Mouse (Mus musculus) spleen, adult 12 weeks (tissue): ENCODE results near the gene Nprl2.
A peak's percentile ranks its signal among the peaks of the same experiment; 100 is the strongest.

Experiments
- DNase-seq: peaks from one replicate; pipeline ENCODE4 v3.0.0; 2022; ENCODE audit warnings: low spot score

The Nprl2 gene

DNA sequence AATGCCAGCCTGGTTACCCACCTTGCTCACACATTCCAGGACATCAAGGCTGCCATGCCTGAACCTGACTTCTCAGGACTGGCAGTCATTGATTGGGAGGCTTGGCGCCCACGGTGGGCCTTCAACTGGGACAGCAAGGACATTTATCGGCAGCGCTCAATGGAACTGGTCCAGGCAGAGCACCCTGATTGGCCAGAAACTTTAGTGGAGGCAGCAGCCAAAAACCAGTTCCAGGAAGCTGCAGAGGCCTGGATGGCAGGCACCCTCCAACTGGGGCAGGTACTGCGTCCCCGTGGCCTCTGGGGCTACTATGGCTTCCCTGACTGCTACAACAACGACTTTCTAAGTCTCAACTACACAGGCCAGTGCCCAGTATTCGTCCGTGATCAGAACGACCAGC, 35.8 kb downstream of the Nprl2 start:
- DNase-seq, result no peak

- DNase-seq, result no peak
Observed at GRCm38 (mm10) chr9:107578587-107578986, 36.6 kb downstream of the Nprl2 start, which contains the start of gene Naa80. Naa80 (plus strand) TSS chr9:107578887.

DNA sequence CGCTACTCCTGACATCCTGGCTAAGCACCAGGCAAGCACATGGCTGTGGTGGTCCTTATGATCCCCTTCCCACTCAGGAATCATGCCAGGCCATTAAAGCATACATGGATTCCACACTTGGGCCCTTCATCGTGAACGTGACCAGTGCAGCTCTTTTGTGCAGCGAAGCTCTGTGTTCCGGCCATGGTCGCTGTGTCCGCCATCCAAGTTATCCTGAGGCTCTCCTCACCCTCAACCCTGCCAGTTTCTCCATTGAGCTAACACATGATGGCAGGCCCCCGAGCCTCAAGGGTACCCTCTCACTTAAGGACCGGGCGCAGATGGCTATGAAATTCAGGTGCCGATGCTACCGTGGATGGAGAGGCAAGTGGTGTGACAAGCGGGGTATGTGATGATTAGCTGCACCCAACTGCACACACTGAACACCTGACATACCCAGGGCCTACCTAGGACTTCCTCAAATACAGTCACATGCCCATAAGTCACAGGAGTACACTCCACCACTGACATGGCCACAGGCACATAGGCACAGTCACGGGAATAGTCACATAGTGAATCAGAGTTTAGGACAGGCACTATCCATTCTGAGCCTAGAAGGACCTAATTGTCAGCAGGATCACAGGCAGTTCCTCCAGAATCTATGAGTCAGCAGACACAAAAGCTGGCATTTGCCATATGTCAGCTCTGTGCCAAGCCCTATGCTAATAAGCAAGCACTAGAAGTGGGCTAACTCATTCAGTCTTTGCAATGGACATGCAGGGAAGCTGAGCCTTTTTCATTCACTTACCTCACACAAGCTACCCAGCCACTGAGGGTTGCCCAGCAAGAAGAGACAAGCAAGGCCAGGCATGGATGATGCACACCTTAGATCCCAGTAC, 37.2 kb downstream of the Nprl2 start:
- DNase-seq, result no peak

DNA sequence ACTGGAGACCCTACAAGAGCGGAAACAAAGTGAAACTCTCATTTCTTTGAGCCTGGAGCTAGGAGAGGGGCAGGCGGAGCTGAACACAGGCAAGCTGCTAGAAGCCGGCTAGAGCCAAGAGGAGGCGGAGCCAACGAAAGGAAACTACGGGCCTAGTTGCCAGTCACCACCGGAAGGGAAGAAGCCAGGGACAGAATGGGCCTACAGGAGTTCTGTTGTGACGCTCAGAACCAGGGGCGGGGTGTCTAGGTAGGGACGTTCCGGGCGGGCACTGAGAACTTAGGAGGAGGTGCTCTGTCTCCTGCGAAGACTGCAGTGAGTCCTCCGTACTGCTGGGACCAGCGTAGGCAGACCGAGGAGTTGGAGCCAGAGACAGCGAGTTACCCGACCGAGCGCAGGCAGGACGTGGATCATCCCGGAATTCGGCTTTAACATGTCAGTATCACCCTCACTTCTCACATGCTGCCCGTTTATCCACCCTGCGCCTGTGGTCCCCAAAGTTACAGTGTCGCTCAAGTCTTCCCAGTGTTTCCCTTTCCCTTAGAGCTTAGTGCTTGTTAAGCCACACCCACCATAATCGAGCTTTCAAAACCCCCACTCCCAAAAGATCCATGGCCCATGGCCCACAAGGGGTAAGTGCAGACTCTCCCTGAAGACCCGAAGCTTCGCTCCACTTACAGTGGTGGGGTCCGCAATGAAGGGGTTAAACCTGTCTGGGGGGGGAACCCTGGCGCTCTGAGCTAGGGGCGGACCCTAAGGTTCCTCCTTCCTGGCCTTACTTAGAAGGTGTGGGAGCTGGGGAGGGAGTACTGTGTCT, 38.7 kb downstream of the Nprl2 start, which contains the start of gene Hyal3:
Gene Hyal3 (plus strand): TSS at position 318 of the 817 bp plus-strand sequence.
- DNase-seq, result peak; percentile 76

DNA sequence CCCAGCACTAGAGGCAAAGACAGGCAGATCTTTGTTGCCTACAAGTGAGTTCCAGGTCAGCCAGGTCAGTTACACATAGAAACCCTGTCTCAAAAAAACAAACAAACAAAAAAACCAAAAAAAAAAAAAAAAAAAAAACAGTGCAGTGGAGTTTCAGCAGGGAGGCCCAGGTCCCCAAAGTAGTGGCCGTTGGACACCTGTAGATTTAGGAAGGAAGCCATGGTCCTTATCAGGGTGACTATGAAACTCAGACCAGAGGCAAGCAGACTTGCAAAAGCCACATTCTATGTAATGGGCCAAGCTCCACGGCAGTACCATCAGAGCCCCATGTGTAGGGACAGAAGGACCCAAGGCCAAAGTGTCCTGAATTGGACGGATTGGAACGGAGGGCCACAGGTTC, 39.6 kb downstream of the Nprl2 start:
- DNase-seq, result no peak

DNA sequence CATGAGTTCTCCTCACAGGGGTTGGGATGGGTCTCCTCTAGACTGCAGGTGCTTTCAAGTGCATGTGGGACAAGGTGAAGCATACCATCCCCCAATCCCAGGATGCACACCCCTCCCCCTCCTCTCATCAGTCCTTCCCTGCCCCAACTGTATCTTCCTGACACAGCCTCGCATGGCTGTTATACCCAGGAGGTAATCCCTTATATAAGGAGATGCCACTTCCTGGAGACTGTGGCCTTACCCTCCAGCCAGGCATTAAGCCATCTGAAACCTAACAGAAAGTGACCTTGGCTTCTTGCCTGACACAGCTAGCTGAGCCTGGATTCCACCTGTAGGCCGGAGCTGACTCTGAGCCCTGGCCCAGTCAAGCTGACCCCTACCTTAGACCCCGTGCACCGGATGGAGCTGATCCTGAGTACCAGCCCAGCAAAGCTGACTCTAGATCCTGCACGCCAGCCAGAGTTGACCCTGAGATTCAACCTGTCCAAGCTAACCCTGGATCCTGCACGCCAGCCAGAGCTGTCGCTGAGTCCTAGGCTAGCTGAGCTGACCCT, 40.6 kb downstream of the Nprl2 start:
- no peak for DNase-seq

GRCm38 (mm10) chr9:107583174-107583573, 41.1 kb downstream of the Nprl2 start:
- no peak for DNase-seq

- no peak for DNase-seq
Observed at GRCm38 (mm10) chr9:107586504-107586903, 44.5 kb downstream of the Nprl2 start.

DNA sequence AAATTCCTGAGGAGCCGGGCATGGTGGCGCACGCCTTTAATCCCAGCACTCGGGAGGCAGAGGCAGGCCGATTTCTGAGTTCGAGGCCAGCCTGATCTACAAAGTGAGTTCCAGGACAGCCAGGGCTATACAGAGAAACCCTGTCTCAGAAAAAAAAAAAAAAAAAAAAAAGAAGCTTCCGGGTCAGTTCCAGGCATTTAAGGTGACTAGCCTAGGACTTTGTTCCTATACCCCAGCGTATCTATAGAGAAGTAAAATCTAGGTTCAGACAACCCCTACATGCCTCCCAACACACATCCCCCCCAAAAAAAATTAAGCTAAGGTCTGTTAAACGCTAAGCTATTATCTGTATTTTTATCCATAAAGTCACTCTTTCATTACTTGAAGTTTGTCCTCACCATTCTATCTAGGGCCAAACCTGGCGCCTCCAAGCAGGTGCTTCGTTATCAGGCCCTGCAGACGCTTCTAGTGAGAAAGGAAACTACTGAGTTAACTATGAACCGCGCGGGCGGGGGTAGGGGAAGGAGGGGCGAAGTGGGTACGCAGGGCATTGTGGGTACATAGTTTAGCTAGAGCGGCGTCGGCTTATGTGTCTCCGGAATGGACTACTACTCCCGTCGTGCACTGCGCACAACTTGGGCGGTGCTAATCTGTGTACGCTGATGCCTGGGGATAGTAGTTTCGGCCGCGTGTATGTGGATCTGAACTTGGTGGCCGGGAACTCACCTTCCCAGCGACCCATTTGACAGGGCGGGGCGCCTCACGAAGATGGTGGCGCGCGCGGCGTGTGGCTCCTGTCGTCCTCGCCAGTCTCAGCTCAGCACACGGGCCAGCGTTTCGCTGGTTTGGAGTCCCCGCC, 45.2 kb downstream of the Nprl2 start, which contains the start of gene Ifrd2:
Gene Ifrd2 (plus strand): TSS at position 669 of the 859 bp plus-strand sequence.
- DNase-seq, result peak; percentile 92

DNA sequence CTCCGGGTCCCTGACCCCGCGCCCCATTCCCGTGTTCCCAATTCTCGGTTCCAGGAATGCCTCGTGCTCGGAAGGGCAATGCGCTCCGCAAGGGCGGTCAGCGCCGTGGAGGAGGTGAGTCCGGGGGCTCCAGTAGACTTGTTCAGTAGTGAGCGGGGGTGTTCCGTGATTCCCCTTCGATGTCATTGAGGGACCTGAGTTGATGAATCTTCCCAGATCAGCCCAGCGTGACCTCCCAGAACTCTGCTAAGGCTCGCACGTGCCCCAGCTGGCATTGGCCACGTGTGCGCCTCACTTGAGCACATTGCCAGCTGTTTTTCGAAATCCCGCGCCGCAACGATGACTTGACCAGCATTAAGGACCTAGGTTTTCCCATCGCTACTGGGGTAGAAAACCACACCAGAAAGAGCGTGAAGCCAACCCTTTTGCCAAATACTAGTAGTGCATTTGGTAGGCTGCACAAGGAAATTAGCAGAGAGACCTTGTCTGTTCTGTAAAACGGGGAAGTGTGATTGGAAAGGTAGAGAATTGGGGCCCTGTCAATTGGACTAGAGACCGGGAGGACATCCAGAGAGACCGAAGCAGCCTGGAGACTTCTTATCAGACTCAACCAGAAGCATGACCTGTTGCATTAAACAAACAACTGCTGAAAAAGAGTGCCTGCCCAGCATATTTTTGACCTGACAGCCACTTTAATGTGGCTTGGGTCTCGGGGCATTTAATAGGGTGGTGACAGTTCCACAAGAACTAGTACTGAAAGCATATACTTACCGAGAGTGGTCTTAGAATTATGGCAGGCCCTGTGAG, 46.0 kb downstream of the Nprl2 start:
- no peak for DNase-seq

- peak; percentile 68 for DNase-seq
Observed at GRCm38 (mm10) chr9:107590058-107590772, 48.2 kb downstream of the Nprl2 start.

- no peak for DNase-seq
Observed at GRCm38 (mm10) chr9:107590773-107591060, 48.7 kb downstream of the Nprl2 start.

- DNase-seq, result no peak
Observed at GRCm38 (mm10) chr9:107593101-107593976, 51.3 kb downstream of the Nprl2 start.

DNA sequence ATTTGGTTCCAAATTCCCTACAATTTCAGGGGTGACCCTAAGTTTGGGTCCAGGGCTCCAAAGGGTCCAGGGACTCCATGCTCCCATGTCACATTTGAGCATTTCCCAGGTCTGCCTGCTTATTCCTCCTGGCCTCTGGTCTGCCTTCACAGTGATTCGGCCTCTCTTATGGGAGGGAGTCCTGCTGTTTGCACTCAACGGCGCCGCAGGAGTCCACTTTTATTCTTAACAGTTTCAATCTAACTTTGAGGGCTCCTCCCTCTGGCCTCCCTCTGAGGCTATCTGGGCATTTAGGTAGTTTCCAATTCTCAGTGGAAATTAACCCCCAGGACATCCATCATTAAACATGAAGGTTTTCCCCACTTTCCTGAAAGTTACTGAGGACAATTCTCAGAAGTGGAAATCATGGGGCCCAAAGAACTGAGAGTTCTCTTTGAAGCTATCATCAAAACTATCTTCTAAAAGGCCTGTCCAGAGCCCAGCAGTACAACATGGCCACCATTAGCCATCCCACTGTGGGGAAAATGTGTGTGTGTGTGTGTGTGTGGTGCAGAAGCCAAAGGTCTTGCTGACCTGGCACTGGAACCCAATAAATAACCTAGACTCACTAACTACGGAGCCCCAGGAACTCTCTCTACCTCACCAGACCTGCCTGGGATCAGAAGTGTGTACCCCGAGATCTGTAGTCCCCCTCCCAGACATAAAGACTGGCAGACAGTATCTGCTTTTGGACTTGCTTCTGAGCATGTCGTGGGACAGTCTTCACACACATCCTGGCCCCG, 52.4 kb downstream of the Nprl2 start:
- no peak for DNase-seq
